Mouse (Mus musculus) cerebellum, postnatal 14 days (tissue): ENCODE data around the gene Cct7.
"Not testable (repeated sequence)": the region's sequence is repeated elsewhere in the genome, so short reads cannot be mapped to it uniquely, and the experiment has no call there.

Source experiments
- DNase-seq, 2 experiments: peaks; one replicate each; pipeline ENCODE4 v3.0.0; 2021; ENCODE audit warnings: mixed read lengths in 2 of 2

Gene Cct7

DNA sequence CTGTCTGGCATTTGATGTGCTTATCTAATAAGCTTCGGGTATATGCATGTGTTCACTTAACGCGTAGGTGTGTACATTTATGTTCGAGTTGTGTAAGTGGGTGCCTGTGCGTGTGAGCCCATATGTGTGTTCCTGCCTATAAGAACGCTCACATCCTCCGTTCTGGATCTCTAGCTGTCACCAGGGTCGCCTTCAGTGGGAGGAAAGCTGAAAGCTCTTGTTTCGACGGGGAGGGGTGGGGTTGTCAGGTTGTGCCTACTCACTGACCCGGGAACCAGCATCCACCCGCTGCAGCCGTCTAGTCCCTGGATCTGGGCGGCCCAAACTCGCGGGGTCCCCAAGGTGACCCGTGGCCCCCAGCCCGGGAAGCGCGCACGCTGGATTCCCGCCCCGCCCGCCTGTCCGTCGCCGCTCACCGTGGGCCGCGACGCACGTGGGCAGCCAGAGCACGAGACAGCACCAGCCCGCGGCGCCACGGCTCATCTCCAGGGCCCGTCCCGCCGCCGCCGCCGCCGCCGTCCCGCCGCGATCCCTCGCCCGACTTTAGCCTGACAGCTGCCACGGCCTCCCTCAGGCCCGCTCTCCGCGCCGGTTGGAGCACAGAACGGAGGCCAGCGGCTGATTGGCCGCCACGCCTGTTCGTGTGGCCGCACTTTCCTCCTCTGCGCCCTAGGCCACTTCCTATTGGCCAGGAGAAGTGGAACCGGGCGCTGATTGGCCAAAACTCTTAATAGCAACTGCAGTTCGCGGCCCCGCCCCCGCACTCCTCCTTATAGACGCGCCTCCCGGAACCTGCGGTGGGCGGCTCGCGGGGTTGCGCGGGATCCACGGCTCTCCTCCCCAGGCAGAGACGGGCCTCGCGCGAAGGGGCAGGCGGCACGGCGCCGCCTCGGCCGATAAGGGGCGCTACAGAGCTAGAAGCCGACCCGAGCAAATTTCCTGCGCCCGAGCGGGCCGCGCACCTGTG lies at the start of gene Cct7:
TSS of gene Cct7 (plus strand) at position 818 of the 967 bp plus-strand sequence.
- peak; percentile 98 to 99 for DNase-seq

DNA sequence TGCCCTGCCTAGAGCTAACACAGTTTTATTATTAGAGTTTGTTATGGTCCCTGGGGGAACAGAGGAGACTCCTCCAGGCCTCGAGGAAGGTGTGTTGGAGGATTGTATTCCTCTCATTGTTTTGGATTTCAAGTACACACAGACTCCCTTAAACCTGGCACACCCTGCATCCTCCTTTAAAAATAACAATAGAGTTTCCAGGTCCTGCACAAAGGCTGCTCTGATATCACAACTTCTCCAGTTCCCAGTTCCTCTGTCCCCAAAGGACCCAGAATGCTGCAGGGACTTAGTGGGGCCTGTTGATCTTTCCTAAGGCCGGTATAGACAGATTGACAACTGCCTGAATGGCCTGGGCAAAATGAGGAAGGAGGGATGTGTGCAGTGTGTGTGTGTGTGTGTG lies 48.7 kb upstream of the Cct7 start:
- no peak for DNase-seq

- DNase-seq, result no peak
Observed at GRCm38 (mm10) chr6:85403039-85403438, 48.3 kb upstream of the Cct7 start.

- DNase-seq, result peak; percentile 20 to 22
Observed at GRCm38 (mm10) chr6:85409003-85409402, 42.3 kb upstream of the Cct7 start.

DNA sequence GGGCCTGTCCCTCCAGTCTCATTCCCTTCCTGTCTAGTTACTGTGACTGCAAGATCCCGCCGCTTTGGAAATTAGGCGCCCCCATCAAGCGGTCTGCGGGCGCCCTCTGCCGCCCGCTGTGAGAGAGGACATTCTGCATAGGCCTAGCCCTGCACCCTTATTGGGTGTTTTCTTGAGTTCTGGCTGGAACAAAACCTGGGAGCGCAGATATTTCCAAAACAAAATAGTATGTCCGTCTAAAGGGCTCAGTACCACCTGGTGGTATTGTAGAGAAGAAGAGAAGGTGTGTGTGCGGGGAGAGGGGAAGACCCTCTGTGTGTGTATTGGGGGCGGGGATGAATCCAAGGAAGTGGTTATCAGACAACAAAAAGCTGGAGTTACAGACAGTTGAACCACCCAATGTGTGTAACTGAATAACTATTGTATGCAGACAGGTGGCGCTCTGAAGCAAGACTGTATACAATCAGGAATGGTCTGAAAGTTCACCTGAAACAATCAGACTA lies 40.5 kb upstream of the Cct7 start:
- DNase-seq, result peak; percentile 60 to 63

DNA sequence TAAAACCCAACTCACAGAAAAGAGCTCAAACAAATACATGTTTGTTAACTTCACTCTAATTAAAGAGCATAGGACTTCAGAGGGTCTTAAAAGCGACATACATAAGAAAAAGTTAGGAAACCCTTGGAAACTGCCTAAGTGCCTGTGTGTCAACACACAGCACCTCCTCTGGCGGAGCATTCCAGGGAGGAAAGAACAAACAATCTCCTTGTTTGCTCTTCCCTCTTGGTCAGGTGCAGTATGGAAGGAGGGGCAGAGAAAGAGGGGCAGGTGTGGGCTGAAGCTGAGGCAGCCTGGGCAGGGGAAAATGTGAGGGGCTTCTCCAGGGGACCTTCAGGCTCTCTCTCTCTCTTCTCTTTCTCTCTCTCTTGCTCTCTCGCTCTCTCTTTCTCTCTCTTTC lies 35.5 kb upstream of the Cct7 start:
- DNase-seq, result no peak

- no peak for DNase-seq
Observed at GRCm38 (mm10) chr6:85419150-85419549, 32.2 kb upstream of the Cct7 start.

- DNase-seq, result no peak
Observed at GRCm38 (mm10) chr6:85423836-85424379, 27.4 kb upstream of the Cct7 start, which contains the start of gene Noto. TSS of gene Noto (plus strand) at chr6:85423886.

DNA sequence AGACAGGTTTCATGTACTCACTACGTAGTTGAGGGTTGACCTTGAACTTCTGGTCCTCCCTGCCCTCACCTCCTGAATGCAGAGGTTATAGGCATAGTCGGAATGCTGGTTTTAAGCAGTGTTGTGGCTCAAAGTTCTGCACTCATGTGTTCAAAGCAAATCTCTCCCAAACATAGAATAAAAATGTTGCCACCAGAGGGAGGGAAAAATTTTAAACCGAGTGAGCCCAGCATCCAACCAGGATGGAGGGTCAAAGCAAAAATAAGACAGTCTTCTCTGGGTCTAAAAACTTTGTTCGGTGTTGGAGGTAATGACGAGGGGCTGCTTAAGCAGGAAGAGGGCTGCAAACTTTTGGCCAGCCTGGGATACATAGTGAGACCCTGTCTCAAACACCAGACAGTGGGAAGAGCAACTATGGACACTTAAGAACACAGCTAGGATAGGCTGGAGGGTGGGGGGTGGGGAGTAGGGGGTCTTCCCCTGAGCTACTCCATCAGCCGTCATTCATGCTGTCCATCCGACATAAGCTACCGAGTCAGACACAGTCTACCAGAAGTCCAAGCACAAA lies 20.0 kb upstream of the Cct7 start:
- DNase-seq, result no peak

GRCm38 (mm10) chr6:85431842-85432431 lies 19.4 kb upstream of the Cct7 start, which contains the start of gene Smyd5:
TSS of gene Smyd5 (plus strand) at chr6:85431989.
- peak; percentile 77 to 87 for DNase-seq

DNA sequence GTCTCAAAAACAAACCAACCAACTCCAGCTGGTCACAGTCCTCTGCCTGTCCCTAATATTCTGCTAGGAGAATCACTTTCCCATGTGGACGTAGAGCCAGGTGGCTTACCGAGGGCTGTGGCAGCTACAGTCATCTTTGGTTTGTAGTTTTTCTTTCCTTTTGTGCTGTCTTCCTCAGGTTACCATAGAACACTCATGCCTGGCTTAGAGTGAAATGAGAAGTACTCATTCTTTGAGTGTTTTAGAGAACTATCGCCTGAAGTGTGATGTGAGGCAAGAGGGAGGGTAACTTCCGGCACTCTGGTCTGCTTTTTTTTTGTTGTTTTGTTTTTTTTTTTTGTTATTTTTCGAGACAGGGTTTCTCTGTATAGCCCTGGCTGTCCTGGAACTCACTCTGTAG lies 17.4 kb upstream of the Cct7 start:
- DNase-seq, result no peak

DNA sequence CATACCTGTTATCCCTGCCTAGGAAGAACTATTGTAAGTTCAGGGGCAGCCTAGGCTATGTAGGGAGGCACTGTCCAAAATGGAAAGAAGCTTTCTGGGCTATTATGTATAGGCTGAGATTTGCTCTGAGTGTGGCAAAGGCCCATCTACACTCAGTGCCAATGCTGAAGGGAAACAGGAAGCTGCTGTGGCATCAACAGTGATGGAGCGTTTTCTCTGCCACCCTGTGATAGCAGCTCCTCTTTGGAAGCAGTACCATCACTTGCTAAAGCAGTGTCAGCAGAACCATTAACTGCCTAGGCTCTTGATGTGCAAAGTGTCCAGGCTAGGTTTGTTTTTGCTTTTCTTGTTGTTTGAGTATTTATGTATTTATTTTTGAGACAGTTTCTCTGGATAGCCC lies 15.1 kb upstream of the Cct7 start:
- DNase-seq, result no peak

DNA sequence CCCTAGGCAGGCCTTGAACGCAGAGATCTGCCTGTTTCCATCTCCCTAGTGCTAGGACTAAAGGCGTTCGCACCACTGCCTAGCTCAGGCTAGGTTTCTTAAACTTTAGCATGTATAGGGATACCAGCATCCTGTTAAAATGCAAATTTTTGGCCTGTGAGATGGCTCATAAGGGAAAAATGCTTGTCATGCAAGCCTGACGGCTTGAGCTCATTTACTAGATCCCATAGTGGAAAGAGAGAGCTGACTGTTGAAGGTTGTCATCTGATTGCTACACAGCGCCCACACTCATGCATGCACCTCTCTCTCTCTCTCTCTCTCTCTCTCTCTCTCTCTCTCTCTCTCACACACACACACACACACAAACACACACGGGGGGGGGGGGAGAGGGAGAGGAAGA lies 14.7 kb upstream of the Cct7 start:
- no peak for DNase-seq

DNA sequence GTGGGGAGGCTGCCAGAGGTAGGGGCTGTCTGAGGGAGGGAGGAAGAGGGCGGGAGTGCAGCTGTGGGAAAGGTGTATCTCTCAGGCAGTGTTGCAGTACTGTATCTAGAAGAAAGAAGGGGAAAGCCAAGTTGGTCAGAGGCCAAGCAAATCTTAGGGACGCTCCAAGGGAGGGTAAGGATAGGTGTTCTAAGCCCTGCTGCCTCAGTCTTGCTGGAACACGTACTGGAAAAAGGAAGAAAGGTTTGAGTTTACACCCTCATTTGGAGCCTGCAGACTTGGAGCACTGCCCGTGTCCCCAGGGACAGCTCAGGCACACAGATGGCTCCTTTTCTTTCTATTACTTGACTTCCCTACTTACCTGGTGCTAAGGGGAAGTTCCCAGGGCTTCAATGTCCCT lies 10.2 kb upstream of the Cct7 start:
- DNase-seq, result no peak

GRCm38 (mm10) chr6:85443488-85444233 lies 7.7 kb upstream of the Cct7 start:
- no peak for DNase-seq

DNA sequence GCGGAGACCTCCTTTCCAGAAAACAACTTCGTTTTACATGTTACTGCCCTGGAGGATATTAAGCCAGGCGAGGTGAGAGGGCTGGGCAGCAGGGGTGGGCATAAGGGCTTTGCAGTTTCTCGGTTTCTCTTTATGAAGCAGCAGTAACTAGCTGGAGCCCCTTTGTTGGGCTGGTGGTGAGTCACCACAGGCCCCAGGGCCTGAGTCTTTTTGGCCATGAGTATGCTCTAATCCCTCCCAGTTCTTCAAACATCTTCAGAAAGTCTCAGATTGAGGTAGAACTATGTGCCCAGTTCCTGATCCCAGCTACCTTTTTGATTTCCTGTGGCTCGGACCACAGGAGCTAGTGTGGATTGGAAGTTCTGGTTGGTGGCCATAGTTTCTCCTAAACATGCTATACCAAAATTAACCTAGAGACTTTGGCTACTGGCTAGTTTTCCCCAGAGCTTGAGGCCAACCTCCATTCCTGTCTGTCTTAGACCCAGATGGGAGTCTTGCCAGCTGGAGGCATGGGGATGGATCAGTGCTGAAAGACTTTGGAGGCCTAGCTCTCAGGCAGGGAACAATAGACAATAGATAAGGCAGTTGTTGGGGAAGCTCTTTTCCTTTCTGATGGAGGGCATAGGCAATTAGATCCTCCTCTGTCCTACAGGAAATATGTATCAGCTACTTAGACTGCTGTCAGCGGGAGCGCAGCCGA lies 6.9 kb upstream of the Cct7 start:
- no peak for DNase-seq

GRCm38 (mm10) chr6:85445286-85445685 lies 6.0 kb upstream of the Cct7 start:
- no peak for DNase-seq

DNA sequence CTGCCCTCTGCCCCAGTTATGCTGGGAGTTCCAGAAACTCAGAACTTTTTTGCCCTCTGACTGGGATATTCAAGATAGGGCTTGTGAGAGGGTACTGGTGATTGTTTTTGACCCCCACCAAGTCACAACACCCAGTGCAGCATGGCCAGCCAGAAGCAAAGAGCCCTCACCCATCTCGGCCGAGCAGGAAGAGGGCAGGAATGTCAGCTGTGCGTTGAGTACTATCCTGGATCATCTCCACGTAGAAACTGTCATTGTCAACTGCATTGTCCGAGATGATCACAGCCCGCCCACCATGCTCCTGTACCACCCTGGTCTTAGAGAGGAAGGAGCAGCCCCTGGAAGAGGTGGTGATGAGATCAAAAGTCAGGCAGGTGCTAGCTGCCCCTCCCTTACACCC lies 4.0 kb upstream of the Cct7 start:
- no peak for DNase-seq

GRCm38 (mm10) chr6:85450140-85450539 lies 1.2 kb upstream of the Cct7 start:
- DNase-seq, result not testable (repeated sequence)

- DNase-seq, result peak; percentile 97 to 98
Observed at GRCm38 (mm10) chr6:85451664-85452410, 523 bp downstream of the Cct7 start, which contains the start of gene Pradc1. TSS of gene Pradc1 (minus strand) at chr6:85451970.

DNA sequence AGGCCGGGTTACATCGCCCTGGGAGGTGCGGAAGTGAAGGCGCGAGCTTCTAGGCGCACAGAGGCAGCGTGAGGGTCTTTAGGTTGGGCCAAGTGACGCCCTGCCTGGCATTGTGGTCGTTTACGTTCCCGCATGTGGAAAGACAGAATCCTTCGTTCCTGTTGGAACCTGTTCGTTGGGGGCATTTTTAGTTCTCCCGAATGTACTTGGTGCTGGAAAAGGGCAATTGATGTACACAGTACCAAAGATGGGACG lies 1.0 kb downstream of the Cct7 start:
- DNase-seq, result no peak
